Mouse (Mus musculus): Measurements from ENCODE around the gene Spag6. TPM values are rescaled to one million over a fixed set of nuclear protein-coding genes. Genes with fewer than 3 reads are reported as not detected.

Gene Spag6
- polyA plus RNA-seq, 1 experiment from 2014 or later = not detected

DNA sequence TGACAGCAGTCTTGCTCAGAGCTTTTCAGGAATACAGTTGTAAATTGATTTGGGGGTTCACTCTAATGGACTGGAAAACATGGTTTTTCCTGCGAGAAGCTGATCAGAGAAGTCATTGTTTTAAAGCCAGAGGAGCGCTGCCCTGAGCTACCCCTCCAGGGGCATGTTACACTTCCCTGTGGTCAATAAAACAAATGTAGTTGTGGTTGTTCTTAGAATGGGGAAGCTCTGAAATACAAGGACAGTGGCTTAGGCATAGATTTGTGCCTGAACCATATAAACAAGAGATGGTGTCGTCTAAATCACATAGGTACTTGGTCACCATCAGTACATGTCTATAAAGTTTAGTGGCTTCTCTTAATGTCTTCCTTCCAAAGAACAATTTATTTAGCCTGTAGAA is 86.0 kb downstream of the Spag6 start:
- no peak for ATAC-seq
- Histone ChIP-seq H3K27me3 (replicated peaks; ENCODE audit: control insufficient read depth, insufficient read depth, low read length) (no peaks in the 10 kb centered on the region), H3K27ac (ENCODE audit: low read depth, low read length) (no peak overlapping the region), H3K9me3 (ENCODE audit: control insufficient read depth) (no peaks in the 10 kb centered on the region), H3K4me1 (replicated peaks; ENCODE audit: control insufficient read depth, insufficient read depth, low read length) (peaks cover 4% of the 10 kb centered on the region; the same call in 1 of the 2 replicates), H3K4me2 (replicated peaks; ENCODE audit: low read depth) (no peak overlapping the region), H3K9ac (ENCODE audit: low read depth, low read length) (no peak overlapping the region), H3K4me3 (ENCODE audit: low read depth, low read length) (no peak overlapping the region), H3K36me3 (ENCODE audit: control insufficient read depth, insufficient read depth) (no peaks in the 10 kb centered on the region)
- 84% methylated on average over 3 of the region's 3 CpGs for WGBS
- TF ChIP-seq CTCF (IDR thresholded peaks at IDR 0.05; ENCODE audit: low read depth) = no peak

GRCm38 (mm10) chr2:18781296-18781695 is 87.5 kb downstream of the Spag6 start:
- Histone ChIP-seq H3K9me3 (ENCODE audit: control insufficient read depth) (no peaks in the 10 kb centered on the region), H3K9ac (ENCODE audit: low read depth, low read length) (no peak overlapping the region), H3K4me1 (replicated peaks; ENCODE audit: control insufficient read depth, insufficient read depth, low read length) (peaks cover 4% of the 10 kb centered on the region; the same call in 1 of the 2 replicates), H3K36me3 (ENCODE audit: control insufficient read depth, insufficient read depth) (no peaks in the 10 kb centered on the region), H3K27me3 (replicated peaks; ENCODE audit: control insufficient read depth, insufficient read depth, low read length) (no peaks in the 10 kb centered on the region), H3K27ac (ENCODE audit: low read depth, low read length) (no peak overlapping the region), H3K4me3 (ENCODE audit: low read depth, low read length) (no peak overlapping the region), H3K4me2 (replicated peaks; ENCODE audit: low read depth) (no peak overlapping the region)
- ATAC-seq = no peak
- no peak for TF ChIP-seq CTCF (IDR thresholded peaks at IDR 0.05; ENCODE audit: low read depth)
- 86% methylated on average over 7 of the region's 7 CpGs for WGBS

- ATAC-seq = no peak
- 78% methylated on average over 4 of the region's 4 CpGs for WGBS
- H3K36me3 ChIP-seq (ENCODE audit: control insufficient read depth, insufficient read depth) = no peaks in the 10 kb centered on the region
- H3K27me3 ChIP-seq (replicated peaks; ENCODE audit: control insufficient read depth, insufficient read depth, low read length) = peaks cover 2% of the 10 kb centered on the region
- no peak overlapping the region for H3K9ac ChIP-seq (ENCODE audit: low read depth, low read length)
- no peak overlapping the region for H3K4me3 ChIP-seq (ENCODE audit: low read depth, low read length)
- H3K27ac ChIP-seq (ENCODE audit: low read depth, low read length) = no peak overlapping the region
- no peaks in the 10 kb centered on the region for H3K9me3 ChIP-seq (ENCODE audit: control insufficient read depth)
- no peak for TF ChIP-seq CTCF (IDR thresholded peaks at IDR 0.05; ENCODE audit: low read depth)
- H3K4me1 ChIP-seq (replicated peaks; ENCODE audit: control insufficient read depth, insufficient read depth, low read length) = no peaks in the 10 kb centered on the region
- H3K4me2 ChIP-seq (replicated peaks; ENCODE audit: low read depth) = no peak overlapping the region
Observed at GRCm38 (mm10) chr2:18794261-18794660, 100.4 kb downstream of the Spag6 start.

GRCm38 (mm10) chr2:18797776-18798175 is 103.9 kb downstream of the Spag6 start:
- no peak for TF ChIP-seq CTCF (IDR thresholded peaks at IDR 0.05; ENCODE audit: low read depth)
- H3K4me2 ChIP-seq (replicated peaks; ENCODE audit: low read depth) = no peak overlapping the region
- peaks cover 34% of the 10 kb centered on the region for H3K27me3 ChIP-seq (replicated peaks; ENCODE audit: control insufficient read depth, insufficient read depth, low read length)
- no peak for ATAC-seq
- H3K4me1 ChIP-seq (replicated peaks; ENCODE audit: control insufficient read depth, insufficient read depth, low read length) = no peaks in the 10 kb centered on the region
- no peak overlapping the region for H3K27ac ChIP-seq (ENCODE audit: low read depth, low read length)
- no peak overlapping the region for H3K9ac ChIP-seq (ENCODE audit: low read depth, low read length)
- H3K36me3 ChIP-seq (ENCODE audit: control insufficient read depth, insufficient read depth) = no peaks in the 10 kb centered on the region
- no peak overlapping the region for H3K4me3 ChIP-seq (ENCODE audit: low read depth, low read length)
- no peaks in the 10 kb centered on the region for H3K9me3 ChIP-seq (ENCODE audit: control insufficient read depth)
- WGBS = 89% methylated on average over 8 of the region's 8 CpGs

DNA sequence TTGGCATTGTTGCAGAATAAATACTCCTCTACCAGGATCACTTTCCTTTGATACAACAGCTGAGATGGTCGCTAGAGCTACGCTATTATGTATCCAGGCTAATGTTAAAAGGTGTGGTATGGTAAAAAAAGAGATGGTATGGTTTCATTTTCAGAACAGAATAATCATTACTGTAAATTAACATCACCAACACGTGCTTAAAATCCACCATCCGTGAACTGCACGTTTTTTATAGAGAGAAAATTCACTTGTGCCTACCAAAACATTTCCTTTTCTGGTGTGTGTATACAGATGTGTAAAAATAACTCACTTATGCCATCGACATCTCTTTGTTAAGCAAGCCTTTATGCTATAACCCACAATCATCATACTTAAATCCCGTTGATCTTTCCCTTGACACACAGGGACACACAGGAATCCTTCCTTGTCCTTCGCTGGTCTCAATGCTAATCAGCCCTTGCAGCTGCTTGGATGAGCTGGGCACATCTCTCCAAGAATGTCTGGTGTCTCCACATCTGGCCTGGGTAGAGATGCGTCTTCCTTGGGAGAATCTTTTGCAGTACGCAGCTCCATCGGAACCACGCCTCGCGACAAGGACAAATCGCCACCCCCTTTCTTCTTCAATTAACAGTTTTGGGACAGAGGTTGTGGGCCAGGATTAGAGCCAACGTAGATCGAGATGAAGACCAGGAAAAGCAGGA is 105.6 kb downstream of the Spag6 start:
- H3K27me3 ChIP-seq (replicated peaks; ENCODE audit: control insufficient read depth, insufficient read depth, low read length) = peaks cover 39% of the 10 kb centered on the region
- peak overlapping the region; percentile 70 for H3K4me2 ChIP-seq (replicated peaks; ENCODE audit: low read depth)
- no peaks in the 10 kb centered on the region for H3K36me3 ChIP-seq (ENCODE audit: control insufficient read depth, insufficient read depth)
- 18% methylated on average over 17 of the region's 17 CpGs for WGBS
- peak overlapping the region; percentile 40 for H3K4me3 ChIP-seq (ENCODE audit: low read depth, low read length)
- no peaks in the 10 kb centered on the region for H3K4me1 ChIP-seq (replicated peaks; ENCODE audit: control insufficient read depth, insufficient read depth, low read length)
- ATAC-seq = no peak
- no peak for TF ChIP-seq CTCF (IDR thresholded peaks at IDR 0.05; ENCODE audit: low read depth)
- H3K9me3 ChIP-seq (ENCODE audit: control insufficient read depth) = no peaks in the 10 kb centered on the region
- no peak overlapping the region for H3K9ac ChIP-seq (ENCODE audit: low read depth, low read length)
- no peak overlapping the region for H3K27ac ChIP-seq (ENCODE audit: low read depth, low read length)

Other genes with a start within 250 kb of the Spag6 start
- gene Commd3, start 21.6 kb upstream of the Spag6 start, polyA plus RNA-seq (2015; fragmentation: Nextera tagmentation; extraction: Ambion mirVana) = 205 and 218 TPM in 2 replicates
- gene Bmi1, start 17.0 kb upstream of the Spag6 start, polyA plus RNA-seq (2015; fragmentation: Nextera tagmentation; extraction: Ambion mirVana) = 9.9 and 10.3 TPM in 2 replicates